Mouse (Mus musculus): ENCODE data around the gene Slc35d3. TPM values are rescaled to one million over a fixed set of nuclear protein-coding genes. Genes with fewer than 3 reads are reported as not detected.

Gene Slc35d3
- total and polyA plus RNA-seq, 2 experiments from 2014 or later, result 2.2 to 2.5 TPM

GRCm38 (mm10) chr10:19855597-19856306 lies 4.5 kb upstream of the Slc35d3 start:
- ATAC-seq (no peak), DNase-seq (no peak)

GRCm38 (mm10) chr10:19853609-19854008 lies 2.4 kb upstream of the Slc35d3 start:
- H3K4me3 ChIP-seq (ENCODE audit: low read depth, low read length), result no peak overlapping the region
- H3K27ac ChIP-seq (ENCODE audit: low read depth, low read length), result no peak overlapping the region
- no peak overlapping the region for H3K4me2 ChIP-seq (ENCODE audit: low read depth)
- DNase-seq, result no peak
- no peak for TF ChIP-seq CTCF (IDR thresholded peaks at IDR 0.05; ENCODE audit: low read depth)
- H3K36me3 ChIP-seq (ENCODE audit: insufficient read depth), result no peaks in the 10 kb centered on the region
- H3K4me1 ChIP-seq (ENCODE audit: insufficient read depth), result 0 out of 2 replicates have a peak, but pooled peaks cover 8% of the 10 kb centered on the region
- ATAC-seq, result no peak
- H3K9ac ChIP-seq, result no peak overlapping the region
- peaks cover 45% of the 10 kb centered on the region for H3K27me3 ChIP-seq (ENCODE audit: insufficient read depth, low read length)
- 73% methylated on average over 2 of the region's 2 CpGs for WGBS
- no peaks in the 10 kb centered on the region for H3K9me3 ChIP-seq (ENCODE audit: low read length)

More at GRCm38 (mm10) chr10:19855597-19856306, 4.5 kb upstream of the Slc35d3 start:
- no peaks in the 10 kb centered on the region for H3K9me3 ChIP-seq (ENCODE audit: low read length)
- no peaks in the 10 kb centered on the region for H3K4me1 ChIP-seq (ENCODE audit: insufficient read depth)
- H3K9ac ChIP-seq, result no peak overlapping the region
- TF ChIP-seq CTCF (IDR thresholded peaks at IDR 0.05; ENCODE audit: low read depth), result no peak
- no peak overlapping the region for H3K4me2 ChIP-seq (ENCODE audit: low read depth)
- WGBS, result 83% methylated on average over 7 of the region's 7 CpGs
- H3K27ac ChIP-seq (ENCODE audit: low read depth, low read length), result no peak overlapping the region
- H3K36me3 ChIP-seq (ENCODE audit: insufficient read depth), result no peaks in the 10 kb centered on the region
- no peak overlapping the region for H3K4me3 ChIP-seq (ENCODE audit: low read depth, low read length)
- peaks cover 24% of the 10 kb centered on the region for H3K27me3 ChIP-seq (ENCODE audit: insufficient read depth, low read length)

DNA sequence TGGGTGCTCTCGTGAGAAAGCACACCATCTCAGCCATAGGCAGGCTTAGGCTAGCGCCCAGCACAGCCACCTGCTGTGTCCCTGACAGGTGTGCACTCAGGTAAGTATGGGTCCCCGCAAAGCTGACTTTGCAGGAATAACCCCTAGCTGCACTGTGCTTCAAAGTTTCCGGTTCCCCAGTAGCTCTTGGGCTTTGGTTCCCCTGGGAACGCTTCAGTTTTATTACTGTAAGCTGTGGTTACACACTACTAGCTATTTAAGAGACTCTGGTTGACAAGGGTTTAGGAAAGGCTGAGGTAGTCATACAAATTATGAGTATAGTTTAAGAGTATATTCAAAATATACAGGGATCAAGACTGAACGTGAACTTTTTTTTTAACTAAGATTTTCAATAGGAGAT lies 1.5 kb upstream of the Slc35d3 start:
- WGBS, result 32% methylated on average over 6 of the region's 6 CpGs
- peaks cover 49% of the 10 kb centered on the region for H3K27me3 ChIP-seq (ENCODE audit: insufficient read depth, low read length)
- H3K36me3 ChIP-seq (ENCODE audit: insufficient read depth), result no peaks in the 10 kb centered on the region
- no peak for DNase-seq
- H3K4me2 ChIP-seq (ENCODE audit: low read depth), result no peak overlapping the region
- no peak for TF ChIP-seq CTCF (IDR thresholded peaks at IDR 0.05; ENCODE audit: low read depth)
- H3K9ac ChIP-seq, result no peak overlapping the region
- ATAC-seq, result no peak
- no peak overlapping the region for H3K27ac ChIP-seq (ENCODE audit: low read depth, low read length)
- no peaks in the 10 kb centered on the region for H3K9me3 ChIP-seq (ENCODE audit: low read length)
- H3K4me1 ChIP-seq (ENCODE audit: insufficient read depth), result 0 out of 2 replicates have a peak, but pooled peaks cover 8% of the 10 kb centered on the region
- H3K4me3 ChIP-seq (ENCODE audit: low read depth, low read length), result no peak overlapping the region

DNA sequence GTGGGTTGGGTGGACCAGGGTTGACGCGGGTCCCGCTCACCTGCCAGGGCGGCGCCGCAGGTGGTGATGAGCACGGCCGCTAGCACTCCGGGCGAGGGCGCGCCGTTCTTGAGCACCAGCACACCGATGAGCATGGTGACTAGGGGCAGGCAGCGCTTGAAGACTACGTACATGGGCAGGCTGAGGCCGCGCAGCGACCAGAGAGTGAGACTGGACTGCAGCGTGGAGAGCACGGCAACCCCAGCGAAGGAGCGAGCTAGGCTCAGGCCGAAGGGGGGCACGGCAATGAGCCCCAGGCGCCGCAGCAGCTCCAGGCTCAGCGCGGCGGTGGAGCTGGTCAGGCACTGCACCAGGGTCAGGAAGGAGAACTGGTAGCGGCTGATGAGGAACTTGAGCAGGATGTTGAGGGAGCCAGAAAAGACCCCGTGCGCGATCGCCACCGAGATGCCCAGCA lies 688 bp downstream of the Slc35d3 start:
- Histone ChIP-seq H3K27ac (ENCODE audit: low read depth, low read length) (no peak overlapping the region), H3K9me3 (ENCODE audit: low read length) (no peaks in the 10 kb centered on the region), H3K4me3 (ENCODE audit: low read depth, low read length) (peak overlapping the region; percentile 56), H3K4me1 (ENCODE audit: insufficient read depth) (0 out of 2 replicates have a peak, but pooled peaks cover 8% of the 10 kb centered on the region), H3K4me2 (ENCODE audit: low read depth) (peak overlapping the region; percentile 99), H3K27me3 (ENCODE audit: insufficient read depth, low read length) (peaks cover 49% of the 10 kb centered on the region), H3K9ac (peak overlapping the region; percentile 44), H3K36me3 (ENCODE audit: insufficient read depth) (no peaks in the 10 kb centered on the region)
- 0% methylated on average over 36 of the region's 36 CpGs for whole genome bisulfite sequencing
- peak; percentile 24 for DNase-seq
- peak; percentile 38 for ATAC-seq
- TF ChIP-seq CTCF (IDR thresholded peaks at IDR 0.05; ENCODE audit: low read depth), result no peak

DNA sequence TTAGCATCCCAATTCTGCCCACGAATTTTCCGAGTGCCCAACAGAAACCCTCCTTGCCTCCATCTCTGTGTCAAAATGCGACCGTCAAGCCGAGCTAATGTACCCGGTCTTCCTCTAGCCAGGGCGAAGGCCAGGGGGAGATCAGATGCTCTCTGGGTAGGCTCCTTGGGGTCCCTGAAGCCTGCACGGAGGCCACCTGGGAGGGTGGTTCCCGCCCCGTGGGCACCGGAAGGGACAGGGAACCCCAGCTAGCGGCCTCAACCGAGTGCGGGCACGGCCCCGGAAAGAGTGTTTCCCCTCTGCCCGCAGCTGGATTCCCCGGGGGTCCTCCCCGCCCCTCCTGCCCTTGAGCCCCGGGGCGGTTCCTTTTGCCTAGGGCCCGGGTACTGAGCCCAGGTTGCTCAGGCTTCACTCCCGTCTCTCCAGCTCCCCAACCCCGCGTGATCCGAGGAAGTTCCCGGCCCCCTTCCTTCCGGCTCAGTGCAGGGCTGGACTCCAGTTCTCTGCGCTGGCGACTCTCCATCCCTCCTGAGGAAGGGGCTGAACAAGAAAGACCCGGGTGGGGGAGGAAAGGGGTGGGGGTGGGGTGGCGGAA lies 1.4 kb downstream of the Slc35d3 start:
- H3K4me2 ChIP-seq (ENCODE audit: low read depth), result peak overlapping the region; percentile 99
- peak overlapping the region; percentile 56 for H3K4me3 ChIP-seq (ENCODE audit: low read depth, low read length)
- 0 out of 2 replicates have a peak overlapping the region, but pooled peaks have one; percentile 25 for H3K9ac ChIP-seq
- under 1% methylated on average over 32 of the region's 32 CpGs for WGBS
- 0 out of 2 replicates have a peak, but pooled peaks cover 8% of the 10 kb centered on the region for H3K4me1 ChIP-seq (ENCODE audit: insufficient read depth)
- no peak overlapping the region for H3K27ac ChIP-seq (ENCODE audit: low read depth, low read length)
- no peaks in the 10 kb centered on the region for H3K36me3 ChIP-seq (ENCODE audit: insufficient read depth)
- DNase-seq (no peak), ATAC-seq (peak; percentile 32)
- TF ChIP-seq CTCF (IDR thresholded peaks at IDR 0.05; ENCODE audit: low read depth), result no peak
- H3K27me3 ChIP-seq (ENCODE audit: insufficient read depth, low read length), result peaks cover 49% of the 10 kb centered on the region
- no peaks in the 10 kb centered on the region for H3K9me3 ChIP-seq (ENCODE audit: low read length)

- ATAC-seq, result no peak
- H3K4me3 ChIP-seq (ENCODE audit: low read depth, low read length), result peak overlapping the region; percentile 56
- H3K9ac ChIP-seq, result no peak overlapping the region
- H3K36me3 ChIP-seq (ENCODE audit: insufficient read depth), result no peaks in the 10 kb centered on the region
- no peak overlapping the region for H3K27ac ChIP-seq (ENCODE audit: low read depth, low read length)
- peak overlapping the region; percentile 99 for H3K4me2 ChIP-seq (ENCODE audit: low read depth)
- no peaks in the 10 kb centered on the region for H3K9me3 ChIP-seq (ENCODE audit: low read length)
- 8% methylated on average over 44 of the region's 44 CpGs for WGBS
- DNase-seq, result no peak
- no peak for TF ChIP-seq CTCF (IDR thresholded peaks at IDR 0.05; ENCODE audit: low read depth)
- peaks cover 49% of the 10 kb centered on the region for H3K27me3 ChIP-seq (ENCODE audit: insufficient read depth, low read length)
- H3K4me1 ChIP-seq (ENCODE audit: insufficient read depth), result 0 out of 2 replicates have a peak, but pooled peaks cover 8% of the 10 kb centered on the region
Measured at GRCm38 (mm10) chr10:19848928-19849770, 2.1 kb downstream of the Slc35d3 start.

Measured in forebrain, postnatal 0 days (tissue).